Mouse (Mus musculus) heart, adult 18-20 months (tissue): ENCODE data around the gene Tbx19. TPM values are rescaled to one million over a fixed set of nuclear protein-coding genes. Genes with fewer than 3 reads are reported as not detected.

Experiments
- DNase-seq, 2 experiments: peaks; one replicate each; pipeline ENCODE4 v3.0.0; 2021 to 2022; ENCODE audit warnings: mixed read lengths in 1 of 2
- long read RNA-seq, 2 experiments: library from polyadenylated mRNA; stranded (forward); transcript quantifications; one replicate each; pipeline ENCODE4 v2.0.0; 2021
- total RNA-seq, 2 experiments: library from RNA; stranded (reverse); gene quantifications; 2 replicates each; pipeline ENCODE4 v1.2.3; 2021

The Tbx19 gene
- total RNA-seq = not detected
- long read RNA-seq, experiment 1 = 0 reads
- long read RNA-seq, experiment 2 = 0 reads

GRCm38 (mm10) chr1:165160723-165161405, at the start of gene Tbx19:
Gene Tbx19 (minus strand): TSS chr1:165160773.
- no peak for DNase-seq

- no peak for DNase-seq
Observed at GRCm38 (mm10) chr1:165205591-165205990, 45.0 kb upstream of the Tbx19 start.

- DNase-seq = no peak
Observed at GRCm38 (mm10) chr1:165203488-165204035, 43.0 kb upstream of the Tbx19 start.

- no peak for DNase-seq
Observed at GRCm38 (mm10) chr1:165201445-165202012, 41.0 kb upstream of the Tbx19 start.

- no peak for DNase-seq
Observed at GRCm38 (mm10) chr1:165200748-165201147, 40.2 kb upstream of the Tbx19 start.

- no peak for DNase-seq
Observed at GRCm38 (mm10) chr1:165199639-165200038, 39.1 kb upstream of the Tbx19 start.

GRCm38 (mm10) chr1:165198951-165199350, 38.4 kb upstream of the Tbx19 start:
- no peak for DNase-seq

- no peak for DNase-seq
Observed at GRCm38 (mm10) chr1:165197875-165198274, 37.3 kb upstream of the Tbx19 start.

GRCm38 (mm10) chr1:165195396-165195960, 34.9 kb upstream of the Tbx19 start:
- DNase-seq = no peak

GRCm38 (mm10) chr1:165194662-165195013, 34.1 kb upstream of the Tbx19 start:
- no peak for DNase-seq

GRCm38 (mm10) chr1:165193880-165194661, 33.5 kb upstream of the Tbx19 start, which contains the start of gene Sft2d2:
Gene Sft2d2 (minus strand): TSS chr1:165194438.
- DNase-seq = peak; percentile 91 to 94

- peak in 1 of 2 experiments; percentile 31 for DNase-seq
Observed at GRCm38 (mm10) chr1:165193426-165193825, 32.9 kb upstream of the Tbx19 start.

GRCm38 (mm10) chr1:165192714-165193264, 32.2 kb upstream of the Tbx19 start:
- DNase-seq = no peak

- DNase-seq = no peak
Observed at GRCm38 (mm10) chr1:165192102-165192501, 31.5 kb upstream of the Tbx19 start.

- peak in 1 of 2 experiments; percentile 45 for DNase-seq
Observed at GRCm38 (mm10) chr1:165191611-165192010, 31.0 kb upstream of the Tbx19 start.

- DNase-seq = no peak
Observed at GRCm38 (mm10) chr1:165190571-165191273, 30.1 kb upstream of the Tbx19 start.

- DNase-seq = no peak
Observed at GRCm38 (mm10) chr1:165190068-165190467, 29.5 kb upstream of the Tbx19 start.

- no peak for DNase-seq
Observed at GRCm38 (mm10) chr1:165188806-165189580, 28.4 kb upstream of the Tbx19 start.

GRCm38 (mm10) chr1:165187357-165187756, 26.8 kb upstream of the Tbx19 start:
- DNase-seq = no peak

GRCm38 (mm10) chr1:165186491-165186890, 25.9 kb upstream of the Tbx19 start:
- no peak for DNase-seq

- DNase-seq = no peak
Observed at GRCm38 (mm10) chr1:165185116-165185515, 24.5 kb upstream of the Tbx19 start.
